Mouse (Mus musculus): ENCODE results near the gene Ccdc91. TPM values are rescaled to one million over a fixed set of nuclear protein-coding genes. Genes with fewer than 3 reads are reported as not detected.

The Ccdc91 gene
- total RNA-seq (2014; fragmentation: Nextera tagmentation) (4.9 and 12.2 TPM in 2 replicates), total RNA-seq (2017) (20.5 and 26.9 TPM in 2 replicates)

DNA sequence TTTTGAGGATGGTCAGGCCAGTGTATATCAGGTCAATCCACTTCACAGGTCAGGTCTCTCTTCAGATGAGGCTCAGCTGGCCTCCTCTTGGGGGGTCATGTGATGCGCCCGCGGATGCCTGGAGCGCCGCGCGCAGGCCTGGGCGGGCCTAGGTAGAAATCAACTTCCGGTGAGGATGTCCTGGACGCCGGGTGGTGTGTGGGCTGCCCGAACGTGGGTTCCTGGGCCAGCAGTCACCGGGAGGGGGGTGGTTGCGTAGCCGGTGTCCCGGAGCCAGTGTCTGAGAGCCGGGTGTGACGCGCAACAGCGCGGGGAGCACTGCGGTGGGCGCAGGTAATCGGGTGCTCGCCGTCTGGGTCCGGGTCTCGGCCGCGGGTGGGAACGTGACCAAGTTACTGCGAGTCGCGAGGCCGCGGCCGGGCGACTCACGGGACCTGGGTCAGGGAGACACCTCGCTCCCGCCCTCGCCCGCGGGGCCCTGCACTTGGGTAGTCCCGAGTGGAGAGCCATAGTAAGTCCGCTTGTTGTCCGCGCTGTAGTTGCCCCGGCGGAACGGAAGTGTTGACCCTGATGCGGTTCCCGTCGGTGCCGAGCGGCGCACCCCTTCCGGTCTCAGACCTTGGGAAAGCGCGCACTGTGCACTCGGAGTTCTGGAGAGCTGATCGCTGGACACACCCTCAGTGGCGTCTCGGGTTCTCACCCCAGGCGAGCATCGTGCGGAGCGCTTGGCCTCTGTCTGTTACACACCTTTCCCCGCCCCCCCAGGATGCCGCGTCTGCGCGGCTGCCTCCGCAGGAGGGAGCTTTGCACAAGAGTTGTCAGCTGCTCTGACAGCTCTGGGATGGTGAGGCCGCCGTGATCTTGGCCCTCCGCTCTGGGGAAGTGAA, at the start of gene Ccdc91:
TSS of gene Ccdc91 (plus strand) at position 102 of the 887 bp plus-strand sequence.
- peak; percentile 97 for ATAC-seq (replicated peaks; ENCODE audit: low FRiP score, low TSS enrichment, poor library complexity, severe bottlenecking)

DNA sequence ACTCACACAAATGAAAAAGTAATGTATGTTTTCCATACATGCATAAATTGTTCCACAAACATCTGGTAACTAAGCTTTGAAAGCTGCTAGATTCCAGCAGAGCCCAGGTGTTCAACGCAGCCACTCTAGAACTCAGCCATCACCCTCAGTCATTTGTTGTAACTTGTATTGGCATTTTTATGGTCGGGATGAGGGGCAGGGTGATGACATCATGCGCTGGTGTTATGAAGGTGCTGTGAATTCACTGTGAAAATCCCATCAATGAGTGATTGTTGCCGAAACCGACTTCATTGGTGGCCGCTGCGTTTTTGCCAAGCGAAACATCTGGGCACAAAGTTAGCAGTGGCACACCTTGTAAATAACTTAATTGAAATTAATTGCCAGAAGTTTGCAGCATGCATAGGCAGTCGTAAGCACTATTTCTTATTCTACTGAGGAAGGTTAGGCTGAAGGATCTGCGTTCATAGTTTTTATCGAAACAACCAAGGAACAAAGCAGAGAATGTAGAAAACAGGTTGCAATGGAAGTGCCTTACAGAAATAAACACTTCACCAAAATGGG, 48.6 kb upstream of the Ccdc91 start:
- no peak for ATAC-seq (replicated peaks; ENCODE audit: low FRiP score, low TSS enrichment, poor library complexity, severe bottlenecking)

DNA sequence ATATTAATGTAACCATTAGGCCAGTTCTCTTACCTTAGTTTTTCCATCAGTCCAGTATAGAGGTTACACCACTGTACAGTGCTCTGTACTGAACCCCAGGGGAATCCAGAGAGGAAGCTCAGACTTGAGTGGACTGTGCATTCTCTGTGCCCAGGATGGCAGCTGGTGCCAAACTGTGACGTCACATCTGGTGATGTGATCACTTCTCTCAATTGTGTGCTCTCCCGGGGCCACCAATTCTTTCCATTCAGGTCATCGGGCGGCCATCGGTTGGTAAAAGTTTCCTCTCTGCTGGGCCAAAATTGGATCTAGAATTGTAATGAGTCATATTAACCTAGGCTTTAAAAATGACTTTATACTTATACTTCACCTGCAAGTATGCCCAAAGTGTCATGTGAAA, 19.9 kb upstream of the Ccdc91 start:
- ATAC-seq (replicated peaks; ENCODE audit: low FRiP score, low TSS enrichment, poor library complexity, severe bottlenecking): no peak

DNA sequence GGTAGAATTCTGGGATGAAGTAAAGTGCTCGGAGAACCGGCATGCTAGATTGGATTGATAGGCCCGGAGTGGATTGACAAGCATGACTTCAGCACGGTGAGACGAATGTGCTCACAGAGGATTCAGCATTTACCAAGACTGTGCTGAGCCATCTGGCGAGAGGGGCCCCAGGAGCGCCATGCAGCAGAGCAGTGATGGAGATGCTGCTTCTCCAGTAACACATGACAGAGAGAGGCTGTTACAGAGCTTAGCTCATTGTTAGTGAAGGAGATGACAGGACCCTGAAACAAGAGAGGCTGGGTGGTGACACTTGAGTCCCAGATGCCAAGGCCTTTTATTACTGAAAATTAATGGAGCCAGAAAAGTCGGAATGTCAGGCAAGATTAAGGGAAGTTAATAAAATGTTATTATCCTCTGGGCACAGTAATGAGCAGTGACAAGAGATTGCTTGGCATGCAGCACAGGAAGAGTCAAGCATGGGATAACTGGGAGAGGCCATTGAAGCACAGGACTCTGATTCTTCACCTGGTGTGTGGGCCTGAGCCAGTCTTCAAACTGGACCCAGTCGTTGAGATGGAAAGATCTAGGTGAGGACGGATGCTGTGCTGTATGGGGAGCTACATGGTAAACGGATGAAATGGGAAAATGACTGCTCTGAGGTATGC, 16.9 kb upstream of the Ccdc91 start:
- no peak for ATAC-seq (replicated peaks; ENCODE audit: low FRiP score, low TSS enrichment, poor library complexity, severe bottlenecking)

DNA sequence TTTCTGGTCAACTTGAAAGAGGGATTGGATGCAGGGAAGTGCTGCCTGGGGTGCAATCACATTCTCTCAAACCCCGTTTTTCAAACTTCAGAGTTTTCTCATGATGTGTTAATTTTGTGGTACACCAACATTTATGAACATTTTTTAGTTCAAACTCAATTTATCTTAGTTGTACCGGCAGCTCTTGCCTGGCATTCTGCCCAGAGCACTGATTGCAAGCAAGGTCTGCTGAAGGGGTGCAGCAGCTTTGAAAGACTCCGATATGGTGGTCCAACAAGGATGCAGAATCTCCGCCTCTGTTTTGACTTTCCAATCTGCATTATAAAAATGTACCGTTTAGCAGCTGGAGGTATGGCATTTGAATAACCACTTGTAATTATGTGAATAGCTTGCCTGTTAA, 5.6 kb upstream of the Ccdc91 start:
- ATAC-seq (replicated peaks; ENCODE audit: low FRiP score, low TSS enrichment, poor library complexity, severe bottlenecking): no peak

DNA sequence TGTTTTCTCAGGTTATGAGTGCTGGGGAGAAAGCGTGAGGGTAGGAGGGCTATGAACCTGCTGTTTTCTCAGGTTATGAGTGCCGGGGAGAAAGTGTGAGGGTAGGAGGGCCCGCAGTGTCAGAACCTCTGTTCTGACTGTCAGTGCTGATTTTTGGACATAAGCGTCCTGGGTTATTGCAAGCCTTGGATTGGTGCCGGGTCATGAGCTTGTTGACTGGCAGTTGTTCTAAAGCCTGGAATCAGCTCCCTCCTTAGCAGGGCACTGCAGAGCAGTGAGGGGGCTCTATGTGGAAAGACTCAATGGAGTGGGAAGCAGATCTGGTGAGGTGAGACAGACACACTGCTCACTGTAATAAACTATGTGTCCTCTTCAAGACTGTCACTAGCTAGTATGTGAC, 5.5 kb downstream of the Ccdc91 start:
- ATAC-seq (replicated peaks; ENCODE audit: low FRiP score, low TSS enrichment, poor library complexity, severe bottlenecking): no peak

DNA sequence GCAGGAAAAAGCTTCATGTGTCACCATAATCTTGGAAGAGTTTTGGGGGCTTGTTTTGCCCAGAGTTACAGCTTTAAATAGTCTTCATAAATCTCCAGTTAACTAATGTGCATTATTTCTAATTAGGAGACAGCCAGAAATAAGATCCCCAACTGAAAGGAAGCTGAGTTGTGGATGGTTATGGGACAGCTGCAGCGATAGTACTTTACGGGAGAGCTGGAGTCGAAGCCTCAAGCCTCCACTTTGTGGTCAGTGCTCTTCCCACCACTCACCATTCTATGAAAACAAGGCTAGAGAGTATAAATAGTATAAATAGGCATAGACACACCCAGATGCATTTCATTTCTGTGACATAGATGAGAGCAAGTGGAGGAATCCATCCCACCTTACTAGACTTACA, 14.5 kb downstream of the Ccdc91 start:
- ATAC-seq (replicated peaks; ENCODE audit: low FRiP score, low TSS enrichment, poor library complexity, severe bottlenecking): no peak

DNA sequence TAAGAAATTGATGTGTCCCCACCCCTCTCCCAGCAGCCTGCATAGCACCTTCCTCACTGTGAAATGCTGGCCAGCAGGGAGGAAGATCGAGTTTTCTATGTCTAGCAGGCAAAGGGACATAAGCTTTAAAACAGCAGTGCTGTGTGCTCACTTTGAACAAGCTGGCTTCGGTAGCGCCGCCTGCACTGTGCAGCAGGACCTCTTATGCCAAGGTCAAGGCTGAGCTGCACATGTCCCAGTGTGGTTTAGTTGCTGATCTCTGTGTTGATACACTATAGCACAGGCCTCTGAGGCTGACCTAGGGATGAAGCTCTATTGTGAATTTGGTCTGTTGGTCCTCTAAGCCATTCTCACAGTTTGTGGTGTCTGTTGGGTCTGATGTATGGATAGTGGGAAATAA, 16.9 kb downstream of the Ccdc91 start:
- ATAC-seq (replicated peaks; ENCODE audit: low FRiP score, low TSS enrichment, poor library complexity, severe bottlenecking): no peak

DNA sequence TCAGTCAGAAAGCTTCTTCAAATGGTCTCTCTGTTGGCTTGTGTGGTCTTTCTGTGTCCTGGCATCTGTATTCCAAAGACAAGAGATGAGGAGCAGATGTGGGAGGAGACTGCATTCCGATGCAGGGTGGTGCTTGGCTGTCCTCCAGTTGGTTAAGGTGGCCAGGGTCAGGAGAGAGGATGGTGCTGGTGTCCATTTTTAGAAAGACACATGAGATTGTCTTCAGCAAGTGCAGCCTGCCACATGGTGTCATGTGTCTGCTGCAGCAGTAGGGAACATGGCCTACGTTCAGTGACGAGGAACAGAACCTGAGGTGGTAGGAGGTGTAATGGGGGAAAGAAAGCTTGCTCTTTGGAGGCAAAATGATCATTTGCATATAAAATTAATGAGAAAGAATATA, 25.8 kb downstream of the Ccdc91 start:
- ATAC-seq (replicated peaks; ENCODE audit: low FRiP score, low TSS enrichment, poor library complexity, severe bottlenecking): no peak

DNA sequence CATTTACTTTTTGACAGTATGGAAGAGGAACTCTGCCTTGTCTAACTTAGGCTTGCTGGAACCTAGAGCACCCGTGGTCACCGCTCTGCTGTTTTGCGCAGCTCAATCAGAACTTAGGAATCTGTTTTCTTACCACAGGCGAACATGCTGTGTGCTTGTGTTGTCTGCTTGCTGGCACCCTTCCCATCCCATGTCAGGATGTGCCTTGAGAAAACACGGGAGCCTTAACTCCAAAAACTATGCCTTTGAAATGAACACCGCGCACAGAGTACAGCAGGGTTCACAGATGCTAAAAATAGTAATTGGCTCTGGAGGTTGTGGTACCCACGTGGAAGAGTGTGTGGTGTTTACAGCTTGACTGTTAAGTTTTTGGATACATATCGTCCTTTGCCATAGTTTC, 30.4 kb downstream of the Ccdc91 start:
- no peak for ATAC-seq (replicated peaks; ENCODE audit: low FRiP score, low TSS enrichment, poor library complexity, severe bottlenecking)

DNA sequence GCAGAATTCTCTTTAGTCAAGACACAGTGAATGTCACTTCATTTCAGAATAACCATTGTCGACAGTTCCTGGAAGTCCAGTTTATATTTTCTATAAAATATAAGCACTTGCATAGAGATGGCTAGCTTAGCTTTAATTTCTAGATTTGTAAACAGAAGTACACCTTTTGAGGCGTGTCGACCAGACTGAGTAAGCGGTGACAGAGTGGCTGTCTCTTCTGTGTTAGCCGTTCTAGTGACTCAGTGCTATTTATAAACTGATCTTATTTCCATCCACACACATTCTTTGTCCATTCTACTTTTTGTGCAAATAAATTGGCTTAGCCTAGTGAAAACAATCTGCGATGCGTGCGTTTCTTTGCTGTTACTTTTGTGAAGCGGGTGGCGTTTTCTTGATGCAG, 30.9 kb downstream of the Ccdc91 start:
- ATAC-seq (replicated peaks; ENCODE audit: low FRiP score, low TSS enrichment, poor library complexity, severe bottlenecking): no peak

DNA sequence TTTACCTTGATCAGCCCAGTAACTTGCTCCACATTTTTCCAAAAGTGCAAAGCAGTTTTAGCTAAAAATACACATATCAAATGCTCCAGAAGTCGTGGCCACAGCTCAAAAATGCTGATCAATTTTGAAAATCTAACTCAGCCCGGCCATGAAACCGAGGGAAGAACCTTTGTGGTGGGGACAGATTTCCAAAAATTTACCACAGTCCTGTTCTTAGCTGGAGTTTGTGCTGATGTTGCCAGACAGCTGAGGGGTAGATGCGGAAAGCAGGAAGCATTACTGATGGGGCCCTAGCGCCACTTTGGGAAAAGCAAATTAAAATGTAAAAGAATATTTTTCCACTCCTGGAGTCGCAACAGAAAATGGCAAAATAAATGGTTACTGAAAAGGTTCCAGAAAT, 31.6 kb downstream of the Ccdc91 start:
- ATAC-seq (replicated peaks; ENCODE audit: low FRiP score, low TSS enrichment, poor library complexity, severe bottlenecking): no peak

DNA sequence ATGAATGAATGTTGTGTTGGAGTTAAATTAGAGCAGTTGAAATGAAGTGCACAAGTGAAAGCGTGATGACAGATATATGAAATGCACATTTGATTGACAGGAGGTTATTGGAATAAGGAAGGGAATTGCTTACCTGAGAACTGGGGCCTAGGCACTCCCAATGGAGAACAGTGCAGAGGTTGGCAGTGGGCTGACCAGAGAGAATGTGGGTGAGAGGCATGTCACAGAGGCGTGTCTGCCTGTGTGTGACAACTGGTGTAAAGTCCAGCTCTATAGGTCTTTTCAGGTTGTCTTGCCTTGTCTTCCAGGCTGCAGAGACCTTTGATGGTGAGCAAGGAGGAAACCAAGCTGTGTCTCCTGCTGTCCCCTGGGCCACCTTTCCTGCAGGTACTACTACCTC, 34.9 kb downstream of the Ccdc91 start:
- no peak for ATAC-seq (replicated peaks; ENCODE audit: low FRiP score, low TSS enrichment, poor library complexity, severe bottlenecking)

DNA sequence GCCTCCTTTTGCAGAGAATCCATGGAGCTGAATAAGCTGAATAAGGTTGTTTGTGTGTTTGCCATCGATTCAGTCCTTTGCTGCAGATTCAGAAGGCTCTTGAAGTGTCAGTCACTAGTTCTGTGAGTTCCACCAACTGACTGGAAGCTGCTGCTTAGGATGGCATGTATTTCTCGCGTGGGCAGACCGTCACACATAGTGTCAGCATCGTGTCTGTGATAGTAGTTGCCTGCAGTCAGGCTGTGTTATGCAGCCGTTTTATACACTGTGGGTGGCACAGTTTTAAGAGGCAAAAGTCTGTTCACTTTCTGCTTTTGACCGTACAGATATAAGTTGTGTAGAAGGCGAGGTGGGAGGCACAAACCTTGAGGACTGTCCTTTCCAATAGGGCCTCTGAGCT, 42.3 kb downstream of the Ccdc91 start:
- no peak for ATAC-seq (replicated peaks; ENCODE audit: low FRiP score, low TSS enrichment, poor library complexity, severe bottlenecking)

DNA sequence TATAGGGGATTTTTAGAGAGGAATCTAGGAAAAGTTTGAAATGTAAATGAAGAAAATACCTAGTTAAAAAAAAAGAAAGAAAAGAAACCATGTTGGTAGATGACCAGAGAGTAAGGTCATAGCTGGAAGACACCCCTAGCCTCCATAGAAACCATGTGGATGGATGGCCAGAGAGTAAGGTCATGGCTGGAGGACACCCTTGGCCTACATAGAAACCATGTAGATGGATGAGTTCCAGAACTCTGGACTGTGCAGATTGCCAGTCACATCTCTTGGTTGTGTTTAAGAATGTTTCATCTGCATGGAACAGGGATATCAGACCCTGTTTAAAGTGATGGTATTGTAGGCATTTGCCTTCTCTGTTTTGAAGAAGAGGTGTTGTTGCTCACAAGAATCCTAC, 49.6 kb downstream of the Ccdc91 start:
- no peak for ATAC-seq (replicated peaks; ENCODE audit: low FRiP score, low TSS enrichment, poor library complexity, severe bottlenecking)

DNA sequence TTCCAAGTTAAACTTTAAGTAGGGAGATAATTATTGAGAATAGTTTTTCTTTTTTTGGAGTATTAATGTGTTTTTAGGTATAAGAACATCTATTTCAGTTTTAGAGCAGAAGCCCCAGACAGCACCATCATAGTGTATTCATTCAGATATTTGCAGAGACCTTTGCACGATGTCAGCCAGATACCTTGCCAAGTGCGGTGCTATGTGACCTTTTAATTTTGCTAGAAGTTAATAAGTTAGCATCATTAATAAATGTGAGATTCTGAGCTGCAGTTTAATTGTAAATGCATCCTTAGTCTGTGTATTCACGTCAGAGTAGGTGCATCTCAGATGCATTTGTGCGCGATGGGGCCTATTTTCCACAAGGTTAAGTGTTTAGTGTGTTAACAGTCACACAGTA, 59.3 kb downstream of the Ccdc91 start:
- ATAC-seq (replicated peaks; ENCODE audit: low FRiP score, low TSS enrichment, poor library complexity, severe bottlenecking): no peak

DNA sequence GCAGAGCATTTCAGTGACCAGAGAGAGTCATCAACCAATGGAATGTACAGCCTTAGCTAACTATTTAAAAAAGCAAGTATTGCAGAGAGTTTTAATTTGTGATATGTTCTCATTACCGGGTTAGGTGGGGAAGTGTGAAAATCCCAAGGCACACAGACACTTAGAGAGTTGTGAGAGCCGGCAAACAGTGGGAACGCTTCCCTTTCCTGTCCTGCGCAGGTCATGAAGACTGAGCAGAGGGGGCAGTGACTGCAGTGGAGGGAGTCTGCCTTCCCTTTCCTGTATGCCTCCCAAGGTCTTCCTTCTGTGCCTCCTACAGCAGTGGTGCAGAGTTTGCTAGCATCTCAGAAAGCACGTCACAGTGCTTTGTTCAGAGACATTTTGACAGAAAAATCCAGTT, 62.6 kb downstream of the Ccdc91 start:
- ATAC-seq (replicated peaks; ENCODE audit: low FRiP score, low TSS enrichment, poor library complexity, severe bottlenecking): no peak

DNA sequence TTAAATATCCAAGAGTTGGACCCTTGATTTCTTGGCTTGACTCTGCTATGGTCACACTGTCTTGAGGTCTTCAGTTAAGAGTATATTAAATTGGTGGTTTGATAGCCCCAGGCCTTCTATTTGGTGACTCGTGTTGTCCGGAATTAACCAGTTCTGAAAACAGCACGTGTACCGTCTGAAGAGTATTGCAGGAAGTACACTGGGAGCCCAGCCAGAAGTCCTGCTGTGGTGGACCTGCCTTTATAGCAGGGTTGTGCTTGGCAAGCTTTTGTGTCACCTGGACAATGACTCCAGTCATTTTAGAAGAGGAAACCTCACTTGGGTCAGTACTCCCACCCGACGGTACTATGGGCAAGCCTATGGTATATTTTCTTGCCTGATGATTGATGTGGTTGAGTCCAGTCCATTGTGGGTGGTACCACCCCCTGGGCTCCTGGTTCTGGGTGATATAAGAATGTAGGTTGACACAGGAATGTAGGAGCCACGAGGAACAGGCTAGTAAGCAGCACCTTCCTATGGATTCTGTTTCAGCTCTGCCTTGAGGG, 63.5 kb downstream of the Ccdc91 start:
- ATAC-seq (replicated peaks; ENCODE audit: low FRiP score, low TSS enrichment, poor library complexity, severe bottlenecking): no peak

DNA sequence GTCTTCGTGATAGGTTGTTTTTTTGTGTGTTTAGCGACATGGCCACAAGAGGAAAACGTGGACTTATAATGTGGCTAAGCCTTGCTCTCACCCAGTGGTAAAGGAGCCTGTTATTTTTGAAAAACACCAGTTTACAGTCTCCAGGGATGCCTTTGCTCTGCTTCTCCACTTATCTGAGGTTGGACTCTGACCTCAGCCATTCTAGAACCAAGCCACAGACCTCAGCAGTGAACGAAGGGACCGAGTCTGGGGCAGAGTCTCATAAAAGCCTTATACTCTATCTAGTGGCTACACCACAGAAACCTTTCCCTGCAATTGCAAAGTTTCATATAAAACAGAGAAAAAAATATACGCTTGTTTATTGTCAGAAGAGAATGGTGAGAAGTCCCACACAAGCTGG, 65.3 kb downstream of the Ccdc91 start:
- ATAC-seq (replicated peaks; ENCODE audit: low FRiP score, low TSS enrichment, poor library complexity, severe bottlenecking): no peak

DNA sequence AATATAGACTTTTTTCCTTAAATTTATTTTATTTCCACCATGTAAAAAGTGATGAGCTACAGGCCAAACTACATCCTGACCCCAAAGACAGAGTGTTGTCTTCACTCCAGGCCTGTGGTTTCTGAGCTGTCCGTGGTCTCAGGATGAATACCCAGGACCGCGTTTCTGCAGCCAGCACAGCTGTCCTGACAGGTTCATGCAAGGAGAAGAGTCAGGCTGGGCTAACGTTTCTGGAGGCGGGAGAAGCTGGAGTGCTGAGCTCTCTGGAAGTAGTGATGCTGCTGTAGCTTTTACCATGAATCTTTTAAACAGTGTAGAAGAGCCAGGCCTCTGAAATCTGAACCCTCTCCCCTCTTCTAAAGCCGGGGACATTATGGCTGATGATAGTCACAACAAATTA, 80.0 kb downstream of the Ccdc91 start:
- ATAC-seq (replicated peaks; ENCODE audit: low FRiP score, low TSS enrichment, poor library complexity, severe bottlenecking): no peak
